Mouse (Mus musculus): ENCODE data around the gene Glt28d2. TPM values are rescaled to one million over a fixed set of nuclear protein-coding genes. Genes with fewer than 3 reads are reported as not detected.

The Glt28d2 gene
- 0.66 and 1.1 TPM in 2 replicates for polyA plus RNA-seq (2011; ENCODE audit: insufficient read depth, insufficient read length, low read depth, missing spikeins)

GRCm38 (mm10) chr3:85887239-85887827 is at the start of gene Glt28d2, which contains the start of gene Gm37240:
Gene Glt28d2, minus strand, starts transcription at chr3:85887516.
Gene Gm37240, minus strand, starts transcription at chr3:85887518.
- Histone ChIP-seq H3K4me3 (ENCODE audit: low read depth, low read length) (peak within 1 kb of the TSS; percentile 63), H3K27ac (ENCODE audit: insufficient read depth, low read length) (no peak within 1 kb of the TSS), H3K9ac (ENCODE audit: low read depth, poor library complexity, severe bottlenecking) (peak within 1 kb of the TSS; percentile 45), H3K27me3 (ENCODE audit: control insufficient read depth, insufficient read depth, low read length, poor library complexity, severe bottlenecking) (no peaks in the 10 kb centered on the region), H3K9me3 (replicated peaks; ENCODE audit: control insufficient read depth, insufficient read depth, low read length, poor library complexity, severe bottlenecking) (no peaks in the 10 kb centered on the region), H3K4me1 (ENCODE audit: control insufficient read depth, insufficient read depth, low read length) (no peaks in the 10 kb centered on the region), H3K36me3 (ENCODE audit: control insufficient read depth, insufficient read depth, low read length, poor library complexity, severe bottlenecking) (no peaks in the 10 kb centered on the region)
- TF ChIP-seq EP300 (IDR thresholded peaks at IDR 0.05; ENCODE audit: insufficient read depth, low read depth, low read length), result no peak
- TF ChIP-seq POLR2A (IDR thresholded peaks at IDR 0.05; ENCODE audit: insufficient read depth, low read length), result no peak
- TF ChIP-seq CTCF (IDR thresholded peaks at IDR 0.05; ENCODE audit: low read depth, low read length), result no peak

DNA sequence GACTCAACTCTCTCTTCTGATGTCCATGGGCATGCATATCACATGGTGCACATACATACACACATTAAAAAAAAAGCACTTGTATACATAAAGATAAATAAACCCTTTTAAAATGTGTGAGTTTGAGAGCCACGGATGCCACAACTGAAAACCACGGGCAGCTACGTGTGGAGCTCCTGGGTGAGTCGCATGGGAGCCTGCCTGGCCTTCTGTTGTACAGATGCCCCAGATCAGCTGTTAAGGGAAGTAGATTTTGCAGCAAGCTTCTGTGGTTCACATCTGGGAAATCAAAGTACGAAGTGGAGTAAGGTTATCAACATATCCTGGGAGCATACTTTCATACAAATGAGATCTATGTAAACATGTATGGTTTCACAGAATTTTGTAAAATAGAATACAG is 46.3 kb upstream of the Glt28d2 start:
- Histone ChIP-seq H3K27me3 (ENCODE audit: control insufficient read depth, insufficient read depth, low read length, poor library complexity, severe bottlenecking) (no peaks in the 10 kb centered on the region), H3K4me1 (ENCODE audit: control insufficient read depth, insufficient read depth, low read length) (no peaks in the 10 kb centered on the region), H3K36me3 (ENCODE audit: control insufficient read depth, insufficient read depth, low read length, poor library complexity, severe bottlenecking) (no peaks in the 10 kb centered on the region), H3K9me3 (replicated peaks; ENCODE audit: control insufficient read depth, insufficient read depth, low read length, poor library complexity, severe bottlenecking) (no peaks in the 10 kb centered on the region), H3K4me3 (ENCODE audit: low read depth, low read length) (no peak overlapping the region), H3K9ac (ENCODE audit: low read depth, poor library complexity, severe bottlenecking) (no peak overlapping the region), H3K27ac (ENCODE audit: insufficient read depth, low read length) (no peak overlapping the region)
- TF ChIP-seq POLR2A (IDR thresholded peaks at IDR 0.05; ENCODE audit: insufficient read depth, low read length) (no peak), EP300 (IDR thresholded peaks at IDR 0.05; ENCODE audit: insufficient read depth, low read depth, low read length) (no peak), CTCF (IDR thresholded peaks at IDR 0.05; ENCODE audit: low read depth, low read length) (no peak)

DNA sequence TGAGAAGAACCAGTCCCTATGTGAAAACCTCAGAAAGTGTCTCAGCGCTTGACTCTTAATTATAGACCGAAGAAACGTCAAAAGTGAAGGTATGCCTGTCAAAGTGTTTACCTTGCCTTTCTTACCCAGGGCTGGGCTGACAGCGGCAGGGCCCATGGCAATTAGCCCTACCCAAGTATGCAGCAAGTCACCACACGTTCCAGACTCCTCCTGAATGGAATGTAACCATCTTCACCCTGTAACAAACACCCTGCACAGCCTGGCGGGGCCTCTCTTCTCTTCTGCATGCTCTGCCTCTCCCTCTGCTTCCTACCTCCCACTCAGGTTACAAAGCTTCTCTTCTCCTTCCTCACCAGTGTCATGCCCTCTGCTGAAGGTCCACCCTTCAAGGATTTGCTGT is 44.5 kb upstream of the Glt28d2 start:
- Histone ChIP-seq H3K9me3 (replicated peaks; ENCODE audit: control insufficient read depth, insufficient read depth, low read length, poor library complexity, severe bottlenecking) (no peaks in the 10 kb centered on the region), H3K36me3 (ENCODE audit: control insufficient read depth, insufficient read depth, low read length, poor library complexity, severe bottlenecking) (no peaks in the 10 kb centered on the region), H3K9ac (ENCODE audit: low read depth, poor library complexity, severe bottlenecking) (no peak overlapping the region), H3K27me3 (ENCODE audit: control insufficient read depth, insufficient read depth, low read length, poor library complexity, severe bottlenecking) (no peaks in the 10 kb centered on the region), H3K4me1 (ENCODE audit: control insufficient read depth, insufficient read depth, low read length) (no peaks in the 10 kb centered on the region), H3K4me3 (ENCODE audit: low read depth, low read length) (no peak overlapping the region), H3K27ac (ENCODE audit: insufficient read depth, low read length) (no peak overlapping the region)
- TF ChIP-seq EP300 (IDR thresholded peaks at IDR 0.05; ENCODE audit: insufficient read depth, low read depth, low read length), result no peak

GRCm38 (mm10) chr3:85930671-85931255 is 43.4 kb upstream of the Glt28d2 start:
- H3K9me3 ChIP-seq (replicated peaks; ENCODE audit: control insufficient read depth, insufficient read depth, low read length, poor library complexity, severe bottlenecking), result no peaks in the 10 kb centered on the region
- no peak overlapping the region for H3K4me3 ChIP-seq (ENCODE audit: low read depth, low read length)
- no peaks in the 10 kb centered on the region for H3K27me3 ChIP-seq (ENCODE audit: control insufficient read depth, insufficient read depth, low read length, poor library complexity, severe bottlenecking)
- no peak overlapping the region for H3K27ac ChIP-seq (ENCODE audit: insufficient read depth, low read length)
- H3K9ac ChIP-seq (ENCODE audit: low read depth, poor library complexity, severe bottlenecking), result no peak overlapping the region
- no peaks in the 10 kb centered on the region for H3K36me3 ChIP-seq (ENCODE audit: control insufficient read depth, insufficient read depth, low read length, poor library complexity, severe bottlenecking)
- TF ChIP-seq EP300 (IDR thresholded peaks at IDR 0.05; ENCODE audit: insufficient read depth, low read depth, low read length) (no peak), POLR2A (IDR thresholded peaks at IDR 0.05; ENCODE audit: insufficient read depth, low read length) (no peak), CTCF (IDR thresholded peaks at IDR 0.05; ENCODE audit: low read depth, low read length) (no peak)
- no peaks in the 10 kb centered on the region for H3K4me1 ChIP-seq (ENCODE audit: control insufficient read depth, insufficient read depth, low read length)

DNA sequence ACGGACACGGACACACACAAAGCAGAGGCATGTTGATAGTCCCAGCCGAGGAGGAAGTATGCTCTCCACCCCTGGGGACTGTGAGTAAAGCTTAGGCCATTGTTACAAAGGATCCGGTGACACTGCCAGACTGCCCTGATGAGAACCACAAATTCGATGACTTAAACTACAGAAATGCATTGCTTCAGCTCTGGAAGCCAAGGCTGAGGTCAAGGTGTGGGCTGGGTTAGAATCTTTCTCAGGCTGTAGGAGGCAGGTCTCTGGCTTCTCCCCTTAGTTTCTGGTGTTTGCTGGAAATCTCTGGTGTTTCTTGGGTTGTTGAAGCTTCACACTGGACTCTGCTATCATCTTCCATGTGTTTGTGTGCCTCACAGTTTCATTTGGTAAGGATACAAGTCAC is 42.4 kb upstream of the Glt28d2 start:
- no peak for TF ChIP-seq CTCF (IDR thresholded peaks at IDR 0.05; ENCODE audit: low read depth, low read length)
- TF ChIP-seq POLR2A (IDR thresholded peaks at IDR 0.05; ENCODE audit: insufficient read depth, low read length), result no peak
- no peak for TF ChIP-seq EP300 (IDR thresholded peaks at IDR 0.05; ENCODE audit: insufficient read depth, low read depth, low read length)
- Histone ChIP-seq H3K4me3 (ENCODE audit: low read depth, low read length) (no peak overlapping the region), H3K9ac (ENCODE audit: low read depth, poor library complexity, severe bottlenecking) (no peak overlapping the region), H3K9me3 (replicated peaks; ENCODE audit: control insufficient read depth, insufficient read depth, low read length, poor library complexity, severe bottlenecking) (no peaks in the 10 kb centered on the region), H3K27ac (ENCODE audit: insufficient read depth, low read length) (no peak overlapping the region), H3K27me3 (ENCODE audit: control insufficient read depth, insufficient read depth, low read length, poor library complexity, severe bottlenecking) (no peaks in the 10 kb centered on the region), H3K4me1 (ENCODE audit: control insufficient read depth, insufficient read depth, low read length) (no peaks in the 10 kb centered on the region), H3K36me3 (ENCODE audit: control insufficient read depth, insufficient read depth, low read length, poor library complexity, severe bottlenecking) (no peaks in the 10 kb centered on the region)

DNA sequence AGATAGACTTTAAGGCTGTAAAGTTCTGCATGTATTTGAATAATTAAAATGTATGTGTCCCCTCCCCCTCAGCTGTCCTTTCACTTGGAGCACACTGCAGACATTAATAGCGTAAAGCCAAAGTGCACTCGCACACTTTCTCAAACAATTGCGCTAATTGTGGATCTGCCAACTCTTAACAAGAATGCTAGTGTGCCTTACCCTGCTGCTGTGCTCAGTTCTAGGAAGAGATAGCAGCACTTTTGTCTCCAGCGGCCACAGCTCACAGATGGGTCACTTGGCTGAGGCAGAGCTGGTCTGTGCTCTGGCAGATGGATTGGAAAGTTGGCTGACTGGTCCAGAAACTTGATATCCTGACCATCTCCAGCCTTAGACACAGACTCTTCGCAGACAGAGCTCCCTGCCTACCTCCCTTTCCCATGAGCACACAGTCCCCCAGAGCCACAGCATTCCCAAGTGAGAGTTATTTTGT is 40.9 kb upstream of the Glt28d2 start:
- H3K4me1 ChIP-seq (ENCODE audit: control insufficient read depth, insufficient read depth, low read length), result no peaks in the 10 kb centered on the region
- no peaks in the 10 kb centered on the region for H3K9me3 ChIP-seq (replicated peaks; ENCODE audit: control insufficient read depth, insufficient read depth, low read length, poor library complexity, severe bottlenecking)
- H3K36me3 ChIP-seq (ENCODE audit: control insufficient read depth, insufficient read depth, low read length, poor library complexity, severe bottlenecking), result no peaks in the 10 kb centered on the region
- H3K27me3 ChIP-seq (ENCODE audit: control insufficient read depth, insufficient read depth, low read length, poor library complexity, severe bottlenecking), result no peaks in the 10 kb centered on the region
- TF ChIP-seq CTCF (IDR thresholded peaks at IDR 0.05; ENCODE audit: low read depth, low read length), result no peak
- TF ChIP-seq EP300 (IDR thresholded peaks at IDR 0.05; ENCODE audit: insufficient read depth, low read depth, low read length), result no peak
- no peak for TF ChIP-seq POLR2A (IDR thresholded peaks at IDR 0.05; ENCODE audit: insufficient read depth, low read length)
- no peak overlapping the region for H3K4me3 ChIP-seq (ENCODE audit: low read depth, low read length)
- no peak overlapping the region for H3K9ac ChIP-seq (ENCODE audit: low read depth, poor library complexity, severe bottlenecking)
- no peak overlapping the region for H3K27ac ChIP-seq (ENCODE audit: insufficient read depth, low read length)
